Mouse (Mus musculus): ENCODE measurements around the gene Egflam.

- TF ChIP-seq EP300 (IDR thresholded peaks at IDR 0.05; ENCODE audit: low read depth) = no peak
- no peak for TF ChIP-seq CTCF (IDR thresholded peaks at IDR 0.05; ENCODE audit: low read depth)
Observed at GRCm38 (mm10) chr15:7397446-7397817, 763 bp downstream of the Egflam start.
